Mouse (Mus musculus) heart, embryonic 14.5 days (tissue): ENCODE results near the gene Nabp2. TPM values are rescaled to one million over a fixed set of nuclear protein-coding genes. Genes with fewer than 3 reads are reported as not detected.
A peak's percentile ranks its signal among the peaks of the same experiment; 100 is the strongest.

ENCODE experiments used
- ATAC-seq: fragments of 200-750 bp; cut with Nextera tagmentation; 2 replicates; pipeline ENCODE4 v1.8.0; 2017; ENCODE audit warnings: low read depth, moderate TSS enrichment; ENCODE audit not compliant: insufficient number of reproducible peaks, insufficient read depth, low FRiP score
- H3K27ac ChIP-seq, 2 experiments: fragments of 200-500 bp in 1 of 2; fragments of 300-500 bp in 1 of 2; sonication (generic) in 1 of 2; replicated peaks in 1 of 2; 2 replicates each; pipeline ENCODE4 v1.5.1; 2012 to 2014; ENCODE audit warnings: low read depth in 2 of 2, low read length in 2 of 2, control low read depth in 1 of 2, mild to moderate bottlenecking in 1 of 2, mixed read lengths in 1 of 2; ENCODE audit not compliant: control insufficient read depth in 1 of 2, insufficient read depth in 1 of 2
- H3K27me3 ChIP-seq: fragments of 300-500 bp; sonication (generic); 2 replicates; pipeline ENCODE4 v1.6.1; 2014; ENCODE audit warnings: mild to moderate bottlenecking, low read length, control low read depth; ENCODE audit not compliant: control insufficient read depth, insufficient read depth
- H3K36me3 ChIP-seq: fragments of 300-500 bp; sonication (generic); 2 replicates; pipeline ENCODE4 v1.6.1; 2014; ENCODE audit warnings: mild to moderate bottlenecking, control low read depth, low read length, mixed read lengths; ENCODE audit not compliant: control insufficient read depth, insufficient read depth
- H3K4me1 ChIP-seq, 2 experiments: fragments of 200-500 bp in 1 of 2; fragments of 300-500 bp in 1 of 2; sonication (generic) in 1 of 2; 2 replicates each; pipeline ENCODE4 v1.6.1; 2012 to 2014; ENCODE audit warnings: low read length in 2 of 2, control low read depth in 1 of 2, mixed read lengths in 1 of 2; ENCODE audit not compliant: control insufficient read depth in 2 of 2, insufficient read depth in 2 of 2
- H3K4me2 ChIP-seq: fragments of 300-500 bp; sonication (generic); 2 replicates; pipeline ENCODE4 v1.6.1; 2014; ENCODE audit warnings: mild to moderate bottlenecking, low read length
- H3K4me3 ChIP-seq, 2 experiments: fragments of 200-500 bp in 1 of 2; fragments of 300-500 bp in 1 of 2; sonication (generic) in 1 of 2; 2 replicates each; pipeline ENCODE4 v1.5.1; 2012 to 2014; ENCODE audit warnings: low read length in 2 of 2, mild to moderate bottlenecking in 2 of 2, control low read depth in 1 of 2, low read depth in 1 of 2, moderate library complexity in 1 of 2; ENCODE audit not compliant: control insufficient read depth in 1 of 2, insufficient read depth in 1 of 2
- H3K9ac ChIP-seq: fragments of 300-500 bp; sonication (generic); 2 replicates; pipeline ENCODE4 v1.6.1; 2014; ENCODE audit warnings: mild to moderate bottlenecking, low read length
- H3K9me3 ChIP-seq: fragments of 300-500 bp; sonication (generic); 2 replicates; pipeline ENCODE4 v1.6.1; 2016; ENCODE audit warnings: low read length, control low read depth; ENCODE audit not compliant: control insufficient read depth
- WGBS: fragments of 180-500 bp; shearing (Covaris S2); extraction: QIAGEN DNeasy Blood & Tissue Kit; methylation state at CpG from one replicate; pipeline ENCODE4 v1.1.7; 2014; 5-methylcytosine and 5-hydroxymethylcytosine counted together
- polyA plus RNA-seq: library from polyadenylated mRNA; unstranded; fragments of >200 nt; fragmentation: Nextera tagmentation; extraction: Ambion mirVana; gene quantifications from 2 replicates; pipeline ENCODE4 v1.2.1, GENCODE M21; 2014

The Nabp2 gene
- polyA plus RNA-seq, 1 experiment from 2014 or later, result 66.6 TPM

- Histone ChIP-seq H3K9ac (no peak overlapping the region), H3K4me1 (no peaks in the 10 kb centered on the region), H3K9me3 (no peaks in the 10 kb centered on the region), H3K4me3 (no peak overlapping the region), H3K36me3 (peaks cover 24% of the 10 kb centered on the region), H3K4me2 (no peak overlapping the region), H3K27me3 (no peaks in the 10 kb centered on the region), H3K27ac (no peak overlapping the region)
- 67% methylated on average over 7 of the region's 7 CpGs for WGBS
- no peak for ATAC-seq
Observed at GRCm38 (mm10) chr10:128397466-128397865, 13.8 kb downstream of the Nabp2 start.

- WGBS, result 53% methylated on average over 10 of the region's 10 CpGs
- H3K36me3 ChIP-seq, result peaks cover 31% of the 10 kb centered on the region
- H3K27me3 ChIP-seq, result no peaks in the 10 kb centered on the region
- H3K4me2 ChIP-seq, result no peak overlapping the region
- ATAC-seq, result no peak
- no peak overlapping the region for H3K9ac ChIP-seq
- H3K9me3 ChIP-seq, result no peaks in the 10 kb centered on the region
- no peak overlapping the region for H3K4me3 ChIP-seq
- no peak overlapping the region for H3K27ac ChIP-seq
- H3K4me1 ChIP-seq, result peaks cover 0 to 4% of the 10 kb centered on the region in 2 experiments; a peak in 2 of 4 replicates
Observed at GRCm38 (mm10) chr10:128396716-128397264, 14.5 kb downstream of the Nabp2 start.

- no peaks in the 10 kb centered on the region for H3K27me3 ChIP-seq
- H3K36me3 ChIP-seq, result peaks cover 37% of the 10 kb centered on the region
- no peak overlapping the region for H3K27ac ChIP-seq
- H3K9ac ChIP-seq, result no peak overlapping the region
- no peak for ATAC-seq
- no peak overlapping the region for H3K4me2 ChIP-seq
- H3K4me1 ChIP-seq, result peaks cover 0 to 10% of the 10 kb centered on the region in 2 experiments; a peak in 2 of 4 replicates
- no peaks in the 10 kb centered on the region for H3K9me3 ChIP-seq
- H3K4me3 ChIP-seq, result no peak overlapping the region
- 50% methylated on average over 11 of the region's 11 CpGs for WGBS
Observed at GRCm38 (mm10) chr10:128396017-128396673, 15.1 kb downstream of the Nabp2 start.

GRCm38 (mm10) chr10:128391850-128392249 lies 19.4 kb downstream of the Nabp2 start:
- Histone ChIP-seq H3K4me3 (no peak overlapping the region), H3K4me2 (no peak overlapping the region), H3K4me1 (peaks cover 0 to 13% of the 10 kb centered on the region in 2 experiments; a peak in 3 of 4 replicates), H3K9ac (no peak overlapping the region), H3K36me3 (peaks cover 80% of the 10 kb centered on the region), H3K27me3 (no peaks in the 10 kb centered on the region), H3K9me3 (no peaks in the 10 kb centered on the region), H3K27ac (no peak overlapping the region)
- ATAC-seq, result no peak
- 55% methylated on average over 6 of the region's 6 CpGs for WGBS

- Histone ChIP-seq H3K9me3 (no peaks in the 10 kb centered on the region), H3K9ac (no peak overlapping the region), H3K27ac (no peak overlapping the region), H3K4me1 (peaks cover 0 to 13% of the 10 kb centered on the region in 2 experiments; a peak in 3 of 4 replicates), H3K4me3 (no peak overlapping the region), H3K36me3 (peaks cover 88% of the 10 kb centered on the region), H3K4me2 (no peak overlapping the region), H3K27me3 (no peaks in the 10 kb centered on the region)
- no peak for ATAC-seq
- WGBS, result 92% methylated on average over 12 of the region's 12 CpGs
Observed at GRCm38 (mm10) chr10:128390366-128390765, 20.9 kb downstream of the Nabp2 start.

- 51% methylated on average over 6 of the region's 6 CpGs for WGBS
- Histone ChIP-seq H3K9me3 (no peaks in the 10 kb centered on the region), H3K27me3 (no peaks in the 10 kb centered on the region), H3K4me2 (no peak overlapping the region), H3K27ac (peak overlapping the region in 1 of 2 experiments; percentile 14; a peak in 1 of 4 replicates), H3K36me3 (peaks cover 96% of the 10 kb centered on the region), H3K4me3 (no peak overlapping the region), H3K4me1 (peaks cover 0 to 13% of the 10 kb centered on the region in 2 experiments; a peak in 3 of 4 replicates), H3K9ac (0 out of 2 replicates have a peak overlapping the region, but pooled peaks have one; percentile 21)
- ATAC-seq, result no peak
Observed at GRCm38 (mm10) chr10:128389570-128389969, 21.7 kb downstream of the Nabp2 start.

- H3K36me3 ChIP-seq, result peaks cover 100% of the 10 kb centered on the region
- H3K4me1 ChIP-seq, result peaks cover 0 to 13% of the 10 kb centered on the region in 2 experiments; a peak in 3 of 4 replicates
- no peak overlapping the region for H3K4me2 ChIP-seq
- 86% methylated on average over 14 of the region's 14 CpGs for WGBS
- ATAC-seq, result no peak
- no peaks in the 10 kb centered on the region for H3K27me3 ChIP-seq
- H3K9ac ChIP-seq, result no peak overlapping the region
- no peak overlapping the region for H3K27ac ChIP-seq
- H3K4me3 ChIP-seq, result no peak overlapping the region
- no peaks in the 10 kb centered on the region for H3K9me3 ChIP-seq
Observed at GRCm38 (mm10) chr10:128388941-128389340, 22.4 kb downstream of the Nabp2 start.
